Mouse (Mus musculus): ENCODE results near the gene Polr2i.
A peak's percentile ranks its signal among the peaks of the same experiment; 100 is the strongest.
"Not testable (repeated sequence)": the region's sequence is repeated elsewhere in the genome, so short reads cannot be mapped to it uniquely, and the experiment has no call there.

Gene Polr2i

GRCm38 (mm10) chr7:30205383-30205782 is 26.4 kb upstream of the Polr2i start:
- DNase-seq (ENCODE audit: extremely low spot score): peak; percentile 65

- not testable (repeated sequence) for DNase-seq (ENCODE audit: extremely low spot score)
These were observed 25.4 kb upstream of the Polr2i start for GRCm38 (mm10) chr7:30206364-30206763.

GRCm38 (mm10) chr7:30211025-30211424 is 20.7 kb upstream of the Polr2i start:
- DNase-seq (ENCODE audit: extremely low spot score): no peak

GRCm38 (mm10) chr7:30213881-30214280 is 17.9 kb upstream of the Polr2i start:
- no peak for DNase-seq (ENCODE audit: extremely low spot score)

- no peak for DNase-seq (ENCODE audit: extremely low spot score)
These were observed 15.9 kb upstream of the Polr2i start for GRCm38 (mm10) chr7:30215875-30216274.

GRCm38 (mm10) chr7:30216723-30217151 is 15.0 kb upstream of the Polr2i start:
- DNase-seq (ENCODE audit: extremely low spot score): peak; percentile 87

GRCm38 (mm10) chr7:30217277-30217676 is 14.5 kb upstream of the Polr2i start:
- DNase-seq (ENCODE audit: extremely low spot score): no peak

- DNase-seq (ENCODE audit: extremely low spot score): peak; percentile 68
These were observed 12.3 kb upstream of the Polr2i start for GRCm38 (mm10) chr7:30219293-30220007.

- no peak for DNase-seq (ENCODE audit: extremely low spot score)
These were observed 11.8 kb upstream of the Polr2i start for GRCm38 (mm10) chr7:30220008-30220356.

- DNase-seq (ENCODE audit: extremely low spot score): no peak
These were observed 10.3 kb upstream of the Polr2i start for GRCm38 (mm10) chr7:30221433-30221832.

- DNase-seq (ENCODE audit: extremely low spot score): no peak
These were observed 9.5 kb upstream of the Polr2i start for GRCm38 (mm10) chr7:30222205-30222604.

- DNase-seq (ENCODE audit: extremely low spot score): no peak
These were observed 7.5 kb upstream of the Polr2i start for GRCm38 (mm10) chr7:30224206-30224605.

GRCm38 (mm10) chr7:30231328-30231668 is 450 bp upstream of the Polr2i start:
- DNase-seq (ENCODE audit: extremely low spot score): no peak

GRCm38 (mm10) chr7:30232631-30233148 is 942 bp downstream of the Polr2i start:
- DNase-seq (ENCODE audit: extremely low spot score): peak; percentile 63

GRCm38 (mm10) chr7:30233387-30233786 is 1.6 kb downstream of the Polr2i start:
- DNase-seq (ENCODE audit: extremely low spot score): no peak

GRCm38 (mm10) chr7:30234276-30234858 is 2.6 kb downstream of the Polr2i start:
- no peak for DNase-seq (ENCODE audit: extremely low spot score)

GRCm38 (mm10) chr7:30235091-30235490 is 3.3 kb downstream of the Polr2i start:
- DNase-seq (ENCODE audit: extremely low spot score): no peak

GRCm38 (mm10) chr7:30235625-30236024 is 3.9 kb downstream of the Polr2i start, which contains the start of gene Ovol3:
TSS of gene Ovol3 (minus strand) at chr7:30235725.
- DNase-seq (ENCODE audit: extremely low spot score): no peak

- not testable (repeated sequence) for DNase-seq (ENCODE audit: extremely low spot score)
These were observed 5.6 kb downstream of the Polr2i start for GRCm38 (mm10) chr7:30237374-30237773.

- no peak for DNase-seq (ENCODE audit: extremely low spot score)
These were observed 20.5 kb downstream of the Polr2i start for GRCm38 (mm10) chr7:30251956-30252954.

GRCm38 (mm10) chr7:30265041-30265440 is 33.3 kb downstream of the Polr2i start:
- no peak for DNase-seq (ENCODE audit: extremely low spot score)

- no peak for DNase-seq (ENCODE audit: extremely low spot score)
These were observed 33.8 kb downstream of the Polr2i start for GRCm38 (mm10) chr7:30265531-30265930.
